Mouse (Mus musculus) natural killer cell, adult 2 months (primary cell): Measurements from ENCODE around the gene Arpc4.
"Not testable (repeated sequence)": the region's sequence is repeated elsewhere in the genome, so short reads cannot be mapped to it uniquely, and the experiment has no call there.

Experiments used
- DNase-seq, 2 experiments: peaks; one replicate each; pipeline ENCODE4 v3.0.0; 2022; ENCODE audit warnings: low spot score in 2 of 2

Arpc4 gene

GRCm38 (mm10) chr6:113377496-113378385 lies at the start of gene Arpc4, which contains the start of gene Tada3:
Arpc4 (plus strand) TSS chr6:113378115.
Tada3 (minus strand) TSS chr6:113377883.
- DNase-seq = peak; percentile 94

GRCm38 (mm10) chr6:113329396-113329795 lies 48.5 kb upstream of the Arpc4 start:
- DNase-seq = no peak

GRCm38 (mm10) chr6:113330547-113330946 lies 47.4 kb upstream of the Arpc4 start:
- DNase-seq = peak; percentile 55 to 63

GRCm38 (mm10) chr6:113331721-113332120 lies 46.2 kb upstream of the Arpc4 start:
- no peak for DNase-seq

GRCm38 (mm10) chr6:113332734-113333133 lies 45.2 kb upstream of the Arpc4 start:
- DNase-seq = not testable (repeated sequence)

- DNase-seq = no peak
These were observed 44.6 kb upstream of the Arpc4 start for GRCm38 (mm10) chr6:113333137-113333950.

- no peak for DNase-seq
These were observed 43.7 kb upstream of the Arpc4 start for GRCm38 (mm10) chr6:113334216-113334615.

GRCm38 (mm10) chr6:113336852-113337620 lies 40.9 kb upstream of the Arpc4 start:
- DNase-seq = no peak

- DNase-seq = no peak
These were observed 36.3 kb upstream of the Arpc4 start for GRCm38 (mm10) chr6:113341574-113341973.

GRCm38 (mm10) chr6:113342297-113342696 lies 35.6 kb upstream of the Arpc4 start:
- no peak for DNase-seq

GRCm38 (mm10) chr6:113343177-113344092 lies 34.5 kb upstream of the Arpc4 start, which contains the start of gene Camk1:
Camk1 (minus strand) TSS chr6:113343984.
- DNase-seq = peak; percentile 37 to 54

- no peak for DNase-seq
These were observed 33.6 kb upstream of the Arpc4 start for GRCm38 (mm10) chr6:113344321-113344720.

GRCm38 (mm10) chr6:113346897-113347296 lies 31.0 kb upstream of the Arpc4 start:
- no peak for DNase-seq

- no peak for DNase-seq
These were observed 27.4 kb upstream of the Arpc4 start for GRCm38 (mm10) chr6:113350538-113350937.

GRCm38 (mm10) chr6:113351161-113351560 lies 26.8 kb upstream of the Arpc4 start:
- no peak for DNase-seq

GRCm38 (mm10) chr6:113351653-113352052 lies 26.3 kb upstream of the Arpc4 start:
- no peak for DNase-seq

- no peak for DNase-seq
These were observed 25.1 kb upstream of the Arpc4 start for GRCm38 (mm10) chr6:113352820-113353219.

- DNase-seq = no peak
These were observed 24.2 kb upstream of the Arpc4 start for GRCm38 (mm10) chr6:113353696-113354095.

- no peak for DNase-seq
These were observed 16.4 kb upstream of the Arpc4 start for GRCm38 (mm10) chr6:113361476-113361875.

GRCm38 (mm10) chr6:113362241-113362640 lies 15.7 kb upstream of the Arpc4 start:
- no peak for DNase-seq
